Mouse (Mus musculus) embryonic fibroblast, embryonic 13.5 days (primary cell): ENCODE measurements around the gene Pla2r1. TPM values are rescaled to one million over a fixed set of nuclear protein-coding genes. Genes with fewer than 3 reads are reported as not detected.
A peak's percentile ranks its signal among the peaks of the same experiment; 100 is the strongest.

Source experiments
- H3K27ac ChIP-seq: 2 replicates; pipeline ENCODE4 v1.5.1; 2012; ENCODE audit warnings: low read length, control low read depth, inconsistent platforms; ENCODE audit not compliant: insufficient read depth
- H3K4me1 ChIP-seq: 2 replicates; pipeline ENCODE4 v1.6.1; 2011; ENCODE audit warnings: low read length; ENCODE audit not compliant: control insufficient read depth, insufficient read depth
- H3K4me3 ChIP-seq: 2 replicates; pipeline ENCODE4 v1.5.1; 2011; ENCODE audit warnings: mild to moderate bottlenecking, control low read depth, low read length; ENCODE audit not compliant: insufficient read depth
- CTCF ChIP-seq: IDR thresholded peaks from 2 replicates; pipeline ENCODE4 v1.5.1; 2011; ENCODE audit warnings: mild to moderate bottlenecking, control low read depth, low read length, moderate library complexity, borderline replicate concordance; ENCODE audit not compliant: insufficient read depth
- POLR2A ChIP-seq: IDR thresholded peaks from 2 replicates; pipeline ENCODE4 v1.6.1; 2011; ENCODE audit warnings: low read depth, mild to moderate bottlenecking, control low read depth, low read length, moderate library complexity
- polyA plus RNA-seq: library from polyadenylated mRNA; stranded (reverse); fragments of >200 nt; gene quantifications from 2 replicates; pipeline ENCODE4 v1.2.4, GENCODE M21; 2011; ENCODE audit warnings: low read depth; ENCODE audit not compliant: missing spikeins, insufficient read length

Pla2r1 gene
- polyA plus RNA-seq = 7.9 and 12.7 TPM in 2 replicates

DNA sequence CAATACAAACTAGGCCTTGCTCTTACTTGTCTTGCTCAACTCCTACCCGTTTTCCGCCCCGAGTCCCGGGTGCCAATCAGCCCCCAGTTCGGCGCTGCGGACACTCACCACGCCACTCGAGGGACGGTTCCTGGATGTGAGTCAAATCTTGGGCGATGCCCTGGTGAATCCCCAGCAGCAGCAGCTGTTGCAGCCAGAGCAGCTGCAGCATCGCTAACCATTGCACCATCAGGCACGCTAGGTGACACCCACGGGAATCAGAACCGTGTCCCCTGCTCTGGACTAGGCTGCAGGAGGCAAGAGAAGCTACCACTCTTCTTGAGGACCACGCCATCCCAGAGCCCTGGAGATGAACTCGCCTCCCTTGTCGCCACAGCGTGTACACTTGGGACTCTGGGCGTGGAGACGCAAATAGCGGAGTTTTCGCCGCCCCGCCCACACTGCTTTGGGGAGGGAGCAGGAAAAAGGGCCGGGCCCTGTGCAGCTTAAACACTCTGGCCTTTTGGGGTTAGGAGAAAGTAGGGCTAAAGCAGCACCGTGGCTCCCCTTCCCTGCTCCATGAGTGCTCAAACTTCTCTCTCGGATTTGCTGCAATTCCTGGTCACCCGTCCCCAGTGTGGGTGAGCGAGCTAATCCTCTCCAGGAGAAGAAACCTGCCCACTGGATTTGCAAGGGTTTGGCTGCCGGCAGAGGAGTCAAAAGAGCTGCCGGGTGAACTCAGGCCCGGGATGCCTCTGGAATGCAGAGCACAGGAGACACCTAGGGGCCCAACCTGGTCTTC is at the start of gene Pla2r1:
Gene Pla2r1 (minus strand): TSS at position 407 of the 781 bp plus-strand sequence.
- Histone ChIP-seq H3K27ac (no peak within 1 kb of the TSS), H3K4me3 (peak within 1 kb of the TSS; percentile 20), H3K4me1 (peaks cover 6% of the 10 kb centered on the region; the same call in 1 of the 2 replicates)
- no peak for TF ChIP-seq CTCF
- peak; percentile 64 for TF ChIP-seq POLR2A

DNA sequence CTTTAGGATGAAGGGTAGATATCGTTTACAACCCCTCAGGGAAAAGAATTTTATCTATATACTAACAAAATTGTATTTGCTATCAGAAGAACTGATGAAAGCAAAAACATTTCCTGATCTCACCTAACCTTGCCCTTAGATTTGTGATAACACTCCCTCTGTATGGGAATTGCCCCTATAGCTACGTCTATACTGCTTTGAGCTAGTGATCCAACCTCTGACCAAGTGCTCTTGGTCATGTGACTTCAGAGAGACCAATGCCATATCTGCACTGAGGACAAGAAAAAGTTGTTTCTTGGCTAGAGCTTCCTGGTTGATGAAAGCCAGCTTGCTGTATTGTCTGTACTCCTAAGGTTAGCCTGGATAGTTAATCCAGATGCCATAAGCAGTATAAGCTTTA is 48.2 kb upstream of the Pla2r1 start:
- Histone ChIP-seq H3K4me3 (no peak overlapping the region), H3K4me1 (no peaks in the 10 kb centered on the region)
- TF ChIP-seq POLR2A (no peak), CTCF (no peak)

DNA sequence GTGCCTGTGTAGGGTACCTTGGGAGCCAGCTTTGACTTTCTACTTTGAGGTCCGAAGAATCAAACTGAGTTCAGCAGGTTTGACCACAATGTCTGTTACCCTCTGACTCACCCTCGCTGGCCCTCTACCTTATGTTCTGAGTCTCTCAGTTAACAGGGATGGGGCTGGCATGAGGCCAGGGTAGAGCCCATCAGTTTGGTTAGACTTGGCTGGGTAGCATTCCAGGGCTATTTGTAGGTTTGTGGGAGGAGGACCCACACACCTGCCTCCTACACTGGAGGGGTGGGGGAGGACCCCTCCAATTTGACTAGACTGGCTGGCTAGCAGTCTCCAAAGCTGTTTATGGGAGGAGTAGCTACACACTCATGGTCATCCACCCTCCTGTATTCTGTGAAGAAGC is 47.8 kb upstream of the Pla2r1 start:
- H3K4me3 ChIP-seq = no peak overlapping the region
- H3K4me1 ChIP-seq = no peaks in the 10 kb centered on the region
- H3K27ac ChIP-seq = no peak overlapping the region
- TF ChIP-seq CTCF = no peak

More for the DNA sequence above, 48.2 kb upstream of the Pla2r1 start:
- no peak overlapping the region for H3K27ac ChIP-seq

GRCm38 (mm10) chr2:60583416-60583815 is 30.3 kb upstream of the Pla2r1 start:
- Histone ChIP-seq H3K4me3 (no peak overlapping the region), H3K27ac (no peak overlapping the region), H3K4me1 (no peaks in the 10 kb centered on the region)
- TF ChIP-seq POLR2A (no peak), CTCF (no peak)

DNA sequence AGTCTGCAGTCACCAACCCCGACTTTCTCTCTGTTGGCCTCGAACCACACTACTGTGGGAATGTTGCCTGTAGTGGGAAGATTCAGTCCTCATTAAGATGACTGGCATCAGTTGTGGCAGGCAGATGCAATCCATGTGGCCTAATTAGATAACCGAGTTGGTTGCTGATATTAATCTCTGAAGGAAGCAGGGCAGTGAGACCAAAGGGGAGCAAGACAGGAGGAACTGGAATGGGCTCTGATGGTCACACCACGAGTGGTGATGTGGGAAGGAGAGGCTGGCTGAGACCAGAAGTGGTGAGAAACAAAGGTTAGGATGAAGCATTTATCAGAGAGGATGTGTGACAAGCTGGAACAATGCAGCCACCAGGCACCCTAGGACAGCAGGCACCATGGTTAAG is 1.5 kb upstream of the Pla2r1 start:
- TF ChIP-seq CTCF = no peak
- Histone ChIP-seq H3K4me3 (no peak overlapping the region), H3K4me1 (peaks cover 6% of the 10 kb centered on the region; the same call in 1 of the 2 replicates), H3K27ac (no peak overlapping the region)

DNA sequence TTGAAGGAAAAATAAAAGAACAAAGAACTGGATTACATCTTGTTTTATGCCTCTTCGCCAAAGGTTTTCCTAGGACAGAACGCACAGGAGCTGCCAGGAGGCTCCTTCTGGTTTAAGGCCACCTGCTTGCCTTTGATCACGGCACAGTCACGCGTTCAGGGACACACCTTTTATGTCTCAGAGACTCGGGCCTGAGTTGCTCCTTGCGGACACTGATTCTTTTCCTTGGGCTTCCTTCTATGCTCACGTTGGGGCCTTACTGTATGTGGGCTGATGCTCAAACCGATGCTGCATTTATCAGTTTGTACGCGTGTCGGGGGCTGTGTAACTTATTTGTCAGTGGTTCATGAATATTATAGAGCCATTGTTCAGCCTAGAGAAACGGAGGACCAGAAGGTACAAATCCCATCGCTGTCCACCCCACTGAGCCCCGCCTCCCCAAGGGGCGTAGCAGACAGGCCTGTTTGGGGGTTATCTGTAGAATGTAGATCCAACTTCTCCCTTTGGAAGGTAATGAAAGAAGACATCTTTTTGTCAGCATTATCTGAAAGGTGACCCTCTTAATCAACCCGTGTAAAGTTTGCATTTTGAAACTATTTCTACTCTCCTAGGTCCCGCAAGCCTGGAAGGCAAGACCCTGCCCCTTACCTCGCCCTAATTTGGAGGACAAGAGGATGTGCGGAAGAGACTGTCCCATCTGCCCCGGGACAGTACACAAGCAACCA is 769 bp downstream of the Pla2r1 start:
- Histone ChIP-seq H3K27ac (no peak overlapping the region), H3K4me1 (peaks cover 6% of the 10 kb centered on the region; the same call in 1 of the 2 replicates), H3K4me3 (peak overlapping the region; percentile 20)
- TF ChIP-seq POLR2A (no peak), CTCF (no peak)

DNA sequence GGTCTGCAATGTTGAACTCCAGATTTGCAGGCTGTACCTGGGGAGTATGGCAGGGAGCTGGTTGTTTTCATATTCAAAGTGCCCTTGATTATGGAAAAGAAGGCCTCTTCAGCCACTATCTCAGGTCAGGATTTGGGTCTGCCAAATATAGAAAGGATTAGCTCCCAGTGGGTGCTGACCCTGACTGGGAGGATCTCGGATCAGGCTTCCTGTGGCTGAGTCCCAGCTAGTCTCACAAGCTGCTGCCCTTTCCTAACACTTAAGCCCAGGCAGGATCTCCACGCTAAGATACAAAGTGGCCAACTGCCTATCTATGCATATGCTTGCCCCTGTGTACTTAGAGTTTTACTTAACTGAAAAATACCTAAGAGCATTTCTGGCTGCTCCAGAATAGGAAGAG is 1.4 kb downstream of the Pla2r1 start:
- no peak for TF ChIP-seq CTCF
- no peak for TF ChIP-seq POLR2A
- Histone ChIP-seq H3K27ac (no peak overlapping the region), H3K4me3 (no peak overlapping the region), H3K4me1 (peaks cover 6% of the 10 kb centered on the region; the same call in 1 of the 2 replicates)

DNA sequence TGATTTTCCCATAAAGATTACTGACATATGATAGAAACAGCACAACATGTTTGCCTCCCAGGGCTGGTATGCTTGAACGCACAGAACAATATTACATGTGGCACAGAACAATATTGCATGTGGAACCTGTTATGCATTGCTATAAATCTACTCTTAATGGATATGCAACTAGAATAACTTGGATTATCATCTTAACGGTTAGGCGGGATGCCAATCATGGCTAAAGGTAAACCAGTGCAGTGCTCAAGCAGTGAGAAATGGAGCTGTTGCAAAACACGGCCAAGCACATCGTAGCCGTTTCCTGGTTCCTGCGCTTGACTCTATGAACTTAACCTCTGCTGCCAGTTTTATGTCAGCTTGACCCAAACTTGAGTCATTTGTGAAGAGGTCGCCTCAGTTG is 2.6 kb downstream of the Pla2r1 start:
- Histone ChIP-seq H3K4me1 (peaks cover 6% of the 10 kb centered on the region), H3K27ac (no peak overlapping the region), H3K4me3 (no peak overlapping the region)
- TF ChIP-seq CTCF (no peak), POLR2A (no peak)

DNA sequence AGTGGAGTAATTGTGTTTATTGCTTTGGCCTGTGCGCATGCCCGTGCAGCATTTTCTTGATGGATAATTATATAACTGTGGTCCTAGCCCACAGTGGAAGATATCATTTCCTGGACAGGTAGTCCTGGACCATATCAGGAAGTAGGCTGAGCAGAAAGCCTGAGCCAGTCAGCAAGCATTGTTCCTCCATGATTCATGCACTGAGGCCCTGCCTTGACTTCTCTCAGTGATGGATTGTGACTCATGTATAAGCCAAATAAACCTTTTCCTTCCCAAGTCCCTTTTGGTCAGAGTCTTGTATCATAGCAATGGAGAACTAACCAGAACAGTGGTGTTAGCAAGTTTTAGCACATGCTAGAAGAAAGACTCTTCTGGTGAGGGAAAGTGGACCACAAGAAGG is 3.3 kb downstream of the Pla2r1 start:
- TF ChIP-seq CTCF = no peak
- TF ChIP-seq POLR2A = no peak
- Histone ChIP-seq H3K27ac (no peak overlapping the region), H3K4me1 (peaks cover 6% of the 10 kb centered on the region), H3K4me3 (no peak overlapping the region)

GRCm38 (mm10) chr2:60546082-60546481 is 7.0 kb downstream of the Pla2r1 start:
- Histone ChIP-seq H3K27ac (peak overlapping the region; percentile 66), H3K4me1 (peaks cover 6% of the 10 kb centered on the region), H3K4me3 (no peak overlapping the region)
- TF ChIP-seq CTCF (no peak), POLR2A (no peak)

GRCm38 (mm10) chr2:60544006-60544405 is 9.1 kb downstream of the Pla2r1 start:
- H3K4me3 ChIP-seq = no peak overlapping the region
- no peak overlapping the region for H3K27ac ChIP-seq

More at GRCm38 (mm10) chr2:60544006-60544405, 9.1 kb downstream of the Pla2r1 start:
- no peak for TF ChIP-seq CTCF
- TF ChIP-seq POLR2A = no peak
- peaks cover 5% of the 10 kb centered on the region for H3K4me1 ChIP-seq
